Mouse (Mus musculus) ES-Bruce4 (cell line): ENCODE results near the gene Mbd4.

Experiments
- CTCF ChIP-seq: IDR thresholded peaks from one replicate; pipeline ENCODE4 v1.8.1; 2011; ENCODE audit warnings: low read depth, low read length
- EP300 ChIP-seq: IDR thresholded peaks from 2 replicates; pipeline ENCODE4 v1.6.1; 2011; ENCODE audit warnings: low read depth, low read length; ENCODE audit not compliant: insufficient read depth
- POLR2A ChIP-seq: IDR thresholded peaks from one replicate; pipeline ENCODE4 v1.8.1; 2011; ENCODE audit warnings: low read length; ENCODE audit not compliant: insufficient read depth

DNA sequence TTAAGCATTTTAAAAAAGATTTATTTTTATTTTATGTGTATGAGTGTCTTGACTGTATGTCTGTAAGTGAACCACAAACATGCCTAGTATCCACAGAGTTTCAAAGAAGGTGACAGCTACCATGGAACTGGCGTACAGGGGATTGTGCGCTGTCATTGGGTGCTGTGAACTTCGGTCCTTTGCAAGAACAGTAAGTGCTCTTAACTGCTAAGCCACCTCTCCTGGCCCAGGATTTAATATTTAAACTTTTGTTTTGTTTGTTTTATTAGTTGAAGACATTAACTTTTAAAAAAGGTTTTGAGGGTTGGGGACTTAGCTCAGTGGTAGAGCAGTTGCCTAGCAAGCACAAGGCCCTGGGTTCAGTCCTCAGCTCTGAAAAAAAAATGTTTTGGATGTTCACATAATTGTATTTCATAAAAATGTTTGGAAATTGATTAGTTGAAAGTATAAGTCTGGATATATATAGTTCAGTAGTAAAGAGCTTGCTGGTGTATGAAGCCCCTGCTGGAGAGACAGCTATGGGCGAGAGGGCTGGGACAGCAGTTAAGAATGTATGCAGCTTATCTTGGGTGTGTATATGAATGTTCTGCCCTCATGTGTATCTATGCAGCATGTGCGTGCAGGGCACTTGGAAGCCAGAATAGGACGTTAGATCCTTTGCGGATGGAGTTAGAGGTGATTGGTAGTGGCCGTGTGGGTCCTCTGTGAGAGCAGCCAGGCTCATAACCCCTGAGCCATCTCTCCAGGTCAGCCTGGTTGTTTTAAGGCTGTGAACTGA lies 31.8 kb downstream of the Mbd4 start:
- TF ChIP-seq CTCF: no peak
- no peak for TF ChIP-seq POLR2A
- TF ChIP-seq EP300: no peak
